Mouse (Mus musculus) gastrocnemius, postnatal 36 days (tissue): ENCODE data around the gene Eci2. TPM values are rescaled to one million over a fixed set of nuclear protein-coding genes. Genes with fewer than 3 reads are reported as not detected.
"Not testable (repeated sequence)": the region's sequence is repeated elsewhere in the genome, so short reads cannot be mapped to it uniquely, and the experiment has no call there.

Source experiments
- DNase-seq, 2 experiments: peaks; one replicate each; pipeline ENCODE4 v3.0.0; 2022
- intact Hi-C: fragments of 180-260 bp; cut with DNase I; formaldehyde crosslinking; loops from one replicate; pipeline ENCODE4 v1.15.1; 2025
- total RNA-seq, 2 experiments: library from RNA; stranded (reverse); gene quantifications; 2 replicates each; pipeline ENCODE4 v1.2.3; 2021

Gene Eci2
- total RNA-seq, 2 experiments from 2014 or later, result 78.0 to 103 TPM

DNA sequence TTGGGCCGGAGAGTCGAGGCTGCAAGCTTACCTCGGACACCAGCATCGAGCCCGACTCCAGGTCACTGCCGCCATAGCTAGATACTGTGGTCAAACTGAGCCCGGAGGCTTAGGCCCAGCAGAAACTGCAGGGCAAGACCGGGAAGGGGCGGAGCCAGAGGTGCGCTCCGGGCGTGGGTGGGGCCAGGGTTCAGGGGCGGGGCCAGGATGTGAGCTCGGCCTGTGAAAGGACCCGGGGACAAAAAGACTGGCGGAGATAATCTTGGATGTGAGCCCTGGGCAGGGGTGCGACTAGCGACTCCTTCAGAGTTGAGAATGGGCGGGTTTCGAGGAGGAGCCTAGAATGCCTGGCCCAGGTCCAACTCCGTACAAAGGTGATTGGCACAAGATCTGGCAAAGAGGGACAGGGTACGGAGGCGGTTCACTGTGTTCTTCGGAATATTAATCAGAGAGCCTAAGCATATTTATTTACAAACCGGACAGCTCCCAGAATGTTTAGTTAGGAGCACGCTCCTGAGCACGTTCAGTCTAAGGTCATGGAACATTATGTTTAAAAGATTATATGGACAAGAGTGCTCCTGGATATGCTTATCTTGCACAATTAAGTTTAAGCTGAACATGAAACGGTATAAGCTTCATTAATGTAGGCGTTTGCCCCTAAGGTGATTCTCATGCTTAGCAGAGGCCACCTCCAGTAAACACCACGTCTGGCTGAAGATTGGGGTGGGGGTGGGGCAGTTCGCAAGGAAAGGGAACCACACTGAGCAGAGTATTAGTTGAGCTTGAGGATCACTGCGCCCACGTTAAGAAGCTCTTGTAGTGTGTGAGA, 32.7 kb downstream of the Eci2 start:
- peak; percentile 94 to 97 for DNase-seq
- intact Hi-C loops, result no loop called here

DNA sequence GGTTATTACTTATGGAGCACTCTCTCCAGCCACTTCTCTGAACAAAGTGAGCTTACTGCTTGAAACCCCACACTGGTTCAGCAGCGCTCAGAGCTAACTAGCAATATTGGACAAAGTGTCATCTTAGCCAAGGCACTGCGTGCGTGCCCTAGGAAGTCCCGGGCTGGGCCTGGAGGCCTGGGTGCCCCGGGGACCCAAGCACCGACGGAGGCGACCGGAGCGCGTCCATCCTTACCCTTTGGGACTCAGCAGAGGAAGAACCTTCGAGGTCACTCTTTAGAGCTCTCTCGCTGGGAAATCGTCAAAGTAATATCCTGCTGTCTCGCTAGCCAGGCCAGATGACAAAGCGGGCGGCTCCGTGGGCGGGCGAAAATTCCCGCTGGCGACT, 33.3 kb downstream of the Eci2 start:
- intact Hi-C loops, result no loop called here
- peak in 1 of 2 experiments; percentile 7 for DNase-seq

DNA sequence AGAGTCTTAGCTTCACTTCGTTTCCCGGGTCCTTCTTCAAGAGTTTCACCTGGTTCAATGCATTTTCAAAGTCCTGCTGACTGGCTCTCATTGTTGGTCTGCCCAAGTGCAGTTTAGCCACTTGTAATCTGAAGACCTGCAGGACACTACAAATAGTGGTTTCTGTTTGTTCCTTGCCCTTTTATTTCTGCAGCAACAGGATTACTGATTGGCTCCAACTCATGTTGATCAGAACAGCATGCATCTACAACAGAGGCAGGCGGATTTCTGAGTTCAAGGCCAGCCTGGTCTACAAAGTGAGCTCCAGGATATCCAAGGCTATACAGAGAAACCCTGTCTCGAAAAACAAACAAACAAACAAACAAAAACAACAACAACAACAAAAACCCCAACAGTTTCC, 33.8 kb downstream of the Eci2 start:
- intact Hi-C loops, result no loop called here
- DNase-seq, result no peak

DNA sequence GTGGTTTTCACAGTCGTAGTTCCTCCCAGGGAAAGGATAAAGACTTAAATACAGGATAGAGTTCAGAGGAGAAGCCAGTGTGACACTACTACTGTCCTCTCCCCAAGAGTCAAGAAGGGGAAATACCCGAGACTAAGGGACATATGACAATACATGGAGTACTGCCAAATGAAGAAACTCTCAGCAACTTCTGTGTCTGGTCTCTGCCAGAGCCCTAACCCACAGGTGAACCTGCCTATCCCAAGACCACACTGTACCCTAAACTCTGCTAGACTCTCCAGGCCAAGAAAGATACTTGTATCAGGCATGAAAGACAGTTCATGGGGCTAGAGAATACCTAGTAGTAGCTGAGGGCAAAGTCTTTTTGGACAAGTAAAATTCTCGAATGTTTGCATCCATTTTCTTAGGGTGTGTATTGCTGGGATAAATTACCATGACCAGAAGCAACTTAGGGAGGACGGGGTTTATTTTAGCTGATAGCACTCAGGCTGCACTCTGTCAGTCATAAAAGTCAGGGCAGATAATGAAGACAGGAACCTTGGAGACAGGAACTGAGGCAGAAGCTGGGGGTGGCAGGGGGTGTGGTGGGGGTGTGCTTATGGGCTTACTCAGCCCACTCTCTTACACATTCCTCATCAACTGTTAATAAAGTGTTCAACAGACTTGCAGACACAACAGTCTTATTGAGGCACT, 35.2 kb downstream of the Eci2 start:
- intact Hi-C loops, result no loop called here
- no peak for DNase-seq

DNA sequence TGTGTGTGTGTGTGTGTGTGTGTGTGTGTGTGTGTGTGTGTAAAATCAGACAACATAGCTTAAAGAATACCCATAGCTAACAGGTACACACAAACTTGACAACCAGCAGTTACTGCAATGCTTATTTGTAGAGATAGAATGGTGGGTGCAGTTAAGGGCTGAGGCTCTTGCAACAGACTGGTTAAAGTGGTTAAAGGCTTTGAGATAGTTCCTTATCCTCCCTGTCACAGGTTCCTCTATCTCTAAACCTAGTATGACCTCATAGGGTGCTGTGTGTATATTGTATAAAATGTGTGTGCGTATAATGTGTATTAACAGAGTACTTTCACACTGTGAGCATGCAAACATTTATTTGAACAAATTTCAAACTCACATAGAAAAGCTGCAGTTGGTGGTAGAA, 43.4 kb downstream of the Eci2 start:
- DNase-seq, intact Hi-C loops: not testable (repeated sequence)

DNA sequence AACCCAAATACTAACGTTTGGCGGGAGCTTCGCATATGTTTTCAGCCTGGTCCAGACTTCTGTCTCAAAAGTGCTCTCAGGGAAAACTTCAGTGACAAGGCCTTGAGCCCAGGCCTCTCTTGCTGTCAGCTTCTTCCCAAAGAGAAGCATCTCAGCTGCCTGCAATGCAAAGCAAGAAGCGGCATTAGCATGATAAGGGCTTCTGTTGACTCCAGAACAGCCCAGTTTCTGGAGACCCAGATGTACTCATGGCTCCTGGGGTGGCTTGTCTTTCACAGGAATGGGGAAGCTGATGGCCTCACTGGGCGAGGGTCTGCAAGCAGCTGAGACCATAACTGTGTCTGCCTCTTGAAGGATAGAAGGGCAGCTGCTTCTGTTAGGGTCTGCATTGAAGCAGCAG, 48.3 kb downstream of the Eci2 start:
- DNase-seq, intact Hi-C loops: not testable (repeated sequence)

DNA sequence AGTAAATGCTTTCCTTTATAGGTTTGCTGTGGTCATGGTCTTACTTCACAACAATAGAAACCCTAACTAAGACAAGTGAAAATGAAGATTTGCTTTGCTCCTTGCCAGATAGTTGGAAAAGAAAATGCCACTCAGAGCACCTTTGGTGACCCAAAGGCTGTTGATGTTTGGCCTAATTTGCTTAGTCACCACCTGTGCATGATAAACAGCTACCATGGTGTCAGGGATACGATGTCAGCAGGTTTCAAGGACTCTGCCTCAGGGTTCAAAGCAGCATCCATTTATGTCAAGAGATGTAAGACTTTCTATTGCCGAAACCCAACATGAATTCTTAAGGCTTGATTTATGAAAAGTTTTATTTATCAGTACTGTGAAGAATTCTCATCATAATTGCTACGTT, 49.5 kb downstream of the Eci2 start:
- intact Hi-C loops, result no loop called here
- DNase-seq, result no peak

DNA sequence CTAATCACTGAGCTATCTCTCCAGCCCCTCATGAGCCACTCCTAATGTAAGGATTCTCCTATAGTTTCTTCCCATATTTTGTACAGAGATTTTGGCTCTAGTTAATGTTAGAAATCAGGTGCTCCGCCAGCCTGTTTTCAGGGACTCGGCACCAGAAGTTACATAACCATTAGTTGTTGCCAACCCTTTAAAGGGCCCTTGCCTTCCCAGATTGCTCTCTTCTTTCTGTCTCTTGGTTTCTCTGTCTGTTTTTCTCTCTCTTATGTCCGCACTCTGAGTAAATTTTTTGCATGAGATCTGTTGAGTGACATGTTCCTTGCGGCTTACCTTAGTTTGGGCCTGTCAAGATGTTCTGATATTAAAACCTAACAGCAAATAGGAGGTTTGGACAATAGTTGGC, 50.8 kb downstream of the Eci2 start:
- no peak for DNase-seq
- intact Hi-C loops, result no loop called here

DNA sequence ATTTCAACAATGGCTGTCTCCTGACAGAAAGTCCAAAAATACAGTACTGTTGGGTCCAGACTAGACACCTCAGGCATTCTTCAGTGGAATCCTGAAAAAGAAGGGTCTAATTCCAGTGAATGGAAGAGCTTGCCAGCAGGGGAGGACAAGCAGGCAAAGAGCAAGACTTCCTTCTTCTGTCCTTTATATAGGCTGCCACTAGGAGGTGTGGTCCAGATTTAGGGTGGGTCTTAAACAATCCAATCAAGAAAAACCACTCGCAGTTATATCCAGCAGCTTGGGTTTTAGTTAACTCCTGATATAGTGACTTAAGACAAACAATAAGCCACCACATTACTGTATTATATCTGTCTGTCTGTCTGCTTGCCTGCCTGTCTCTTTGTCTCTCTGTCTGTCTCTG, 53.1 kb downstream of the Eci2 start:
- intact Hi-C loops, result loop anchor here (5.0 kb wide), 1 partner anchor 331 kb away; no protein-coding TSS in a partner anchor
- no peak for DNase-seq

DNA sequence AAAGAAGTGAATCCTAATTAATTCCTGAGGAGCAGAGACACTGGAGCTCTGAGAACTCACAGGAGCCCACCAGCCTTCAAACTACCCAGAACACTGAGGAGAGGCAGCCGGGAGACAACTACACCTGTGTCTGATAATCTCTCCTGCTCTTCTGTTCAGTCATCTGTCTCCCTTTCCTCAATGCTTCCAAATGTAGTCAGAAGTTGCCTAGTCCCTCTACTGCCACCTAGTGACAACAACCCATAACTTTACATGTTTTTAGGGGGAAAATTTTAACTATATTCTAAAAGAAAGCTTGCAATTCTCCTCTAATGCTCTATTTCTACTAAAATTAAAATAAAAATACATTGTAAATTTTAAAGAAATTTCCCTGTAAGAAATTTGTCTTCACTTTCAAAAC, 53.7 kb downstream of the Eci2 start:
- DNase-seq, result no peak
- intact Hi-C loops, result loop anchor here (5.0 kb wide), 1 partner anchor 331 kb away; no protein-coding TSS in a partner anchor

DNA sequence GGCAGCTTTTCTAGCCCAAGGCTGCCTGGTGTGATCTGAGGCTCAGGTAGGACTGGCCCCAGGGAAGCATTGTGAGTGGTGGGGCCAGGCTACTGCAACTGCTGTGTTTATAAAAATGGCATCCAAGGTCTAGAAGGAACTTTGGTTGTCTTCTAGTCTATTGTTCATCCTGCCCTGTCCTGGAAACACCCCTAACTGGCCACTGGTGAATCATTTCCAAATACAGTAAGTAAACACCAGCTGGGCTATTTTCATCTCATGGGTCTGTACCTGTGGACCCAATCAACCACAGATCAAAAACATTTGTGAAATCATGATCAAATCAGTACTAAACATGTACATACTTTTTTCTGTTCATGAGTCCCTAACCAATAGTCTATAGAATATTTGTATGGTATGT, 54.4 kb downstream of the Eci2 start:
- intact Hi-C loops, result loop anchor here (5.0 kb wide), 1 partner anchor 330 kb away; no protein-coding TSS in a partner anchor
- DNase-seq, result not testable (repeated sequence)

DNA sequence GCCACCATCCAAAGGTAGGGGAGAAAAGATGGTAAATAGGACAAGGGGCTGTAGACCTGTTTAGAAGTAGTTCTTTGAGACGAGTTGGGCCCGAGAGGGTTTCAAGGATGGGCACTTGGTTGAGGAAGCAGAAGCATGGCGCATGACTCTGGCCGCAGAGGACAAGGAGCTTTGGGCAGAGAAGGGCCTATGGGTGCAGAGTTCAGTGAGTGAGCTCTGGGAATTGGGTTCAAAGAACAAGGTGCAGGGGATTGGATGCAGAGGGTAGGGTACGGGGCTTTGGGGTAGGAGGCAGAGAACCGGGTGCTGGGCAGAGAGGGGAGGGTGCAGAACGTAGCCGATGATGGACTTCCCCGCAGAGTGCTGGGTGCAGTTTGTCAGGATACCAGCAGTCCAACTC, 61.2 kb downstream of the Eci2 start:
- DNase-seq, intact Hi-C loops: not testable (repeated sequence)

DNA sequence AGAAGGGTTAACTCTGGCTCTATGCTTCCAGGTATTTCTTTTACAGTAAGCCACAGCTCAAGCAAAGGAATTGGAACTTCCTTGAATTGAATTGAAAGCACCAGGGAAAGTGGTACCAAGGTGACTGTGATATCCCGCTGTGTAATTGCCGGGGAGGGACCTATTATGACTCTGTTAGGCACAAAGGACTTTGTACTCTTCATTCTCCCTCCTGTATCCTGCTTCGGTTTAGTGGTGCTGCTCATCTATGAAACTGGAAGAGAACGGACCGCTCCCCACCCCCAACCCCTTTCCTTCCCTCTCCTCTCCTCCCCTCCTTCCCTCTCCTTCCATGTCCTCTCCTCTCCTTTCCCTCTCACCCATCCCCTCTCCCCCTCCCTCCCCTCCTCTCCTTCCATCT, 62.0 kb downstream of the Eci2 start:
- intact Hi-C loops, result no loop called here
- no peak for DNase-seq

DNA sequence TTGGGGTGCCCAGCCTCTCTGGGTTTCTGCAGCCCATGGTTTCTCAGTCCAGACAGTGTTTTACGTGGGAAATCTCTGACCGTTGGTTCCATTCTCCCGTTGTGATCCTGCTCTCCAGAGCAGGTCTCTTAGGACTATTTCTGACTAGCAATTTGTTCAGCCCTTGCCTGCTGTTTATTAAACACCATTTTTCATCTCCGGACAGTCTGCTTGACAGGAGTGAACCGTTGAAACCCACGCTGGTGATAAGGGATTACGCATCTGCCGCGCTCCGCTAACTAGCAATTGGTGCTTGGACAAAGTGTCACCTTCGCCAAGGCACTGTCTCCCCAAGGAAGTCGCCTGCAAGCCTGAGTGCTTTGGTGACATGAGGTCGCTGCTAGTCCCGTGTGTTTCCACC, 62.5 kb downstream of the Eci2 start:
- no peak for DNase-seq
- intact Hi-C loops, result no loop called here

DNA sequence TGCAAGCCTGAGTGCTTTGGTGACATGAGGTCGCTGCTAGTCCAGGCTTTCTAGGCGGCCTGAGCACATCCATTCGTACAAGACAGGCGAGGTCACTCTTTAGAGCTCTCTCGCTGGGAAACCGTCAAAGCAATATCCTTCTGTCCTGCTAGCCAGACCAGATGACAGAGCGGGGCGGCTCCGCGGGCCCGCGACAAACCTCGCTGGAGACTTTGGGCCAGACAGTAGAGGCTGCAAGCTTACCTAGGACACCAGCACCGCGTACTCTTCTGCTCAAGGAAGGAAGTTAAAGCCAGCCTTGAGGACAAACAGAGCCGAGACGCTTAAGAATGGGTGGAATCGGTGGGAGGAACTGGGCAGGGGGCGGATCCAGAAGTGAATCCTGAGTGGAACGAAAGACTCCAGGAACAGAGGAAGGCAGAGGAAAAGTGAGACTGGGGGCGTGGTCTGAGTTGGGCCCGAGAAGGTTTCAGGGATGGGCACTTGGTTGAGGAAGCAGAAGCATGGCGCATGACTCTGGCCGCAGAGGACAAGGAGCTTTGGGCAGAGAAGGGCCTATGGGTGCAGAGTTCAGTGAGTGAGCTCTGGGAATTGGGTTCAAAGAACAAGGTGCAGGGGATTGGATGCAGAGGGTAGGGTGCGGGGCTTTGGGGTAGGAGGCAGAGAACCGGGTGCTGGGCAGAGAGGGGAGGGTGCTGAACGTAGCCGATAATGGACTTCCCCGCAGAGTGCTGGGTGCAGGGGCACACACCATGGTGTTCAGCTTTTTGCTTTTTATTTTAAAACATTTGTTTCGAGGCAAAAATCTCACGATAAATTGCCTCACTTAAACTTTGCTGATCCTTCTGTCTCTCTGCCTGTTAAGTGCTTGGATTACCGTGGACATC, 63.1 kb downstream of the Eci2 start, which contains the start of gene Eci3:
TSS of gene Eci3 (minus strand) at position 300 of the 887 bp plus-strand sequence.
- intact Hi-C loops, result no loop called here
- DNase-seq, result peak; percentile 23 to 29

DNA sequence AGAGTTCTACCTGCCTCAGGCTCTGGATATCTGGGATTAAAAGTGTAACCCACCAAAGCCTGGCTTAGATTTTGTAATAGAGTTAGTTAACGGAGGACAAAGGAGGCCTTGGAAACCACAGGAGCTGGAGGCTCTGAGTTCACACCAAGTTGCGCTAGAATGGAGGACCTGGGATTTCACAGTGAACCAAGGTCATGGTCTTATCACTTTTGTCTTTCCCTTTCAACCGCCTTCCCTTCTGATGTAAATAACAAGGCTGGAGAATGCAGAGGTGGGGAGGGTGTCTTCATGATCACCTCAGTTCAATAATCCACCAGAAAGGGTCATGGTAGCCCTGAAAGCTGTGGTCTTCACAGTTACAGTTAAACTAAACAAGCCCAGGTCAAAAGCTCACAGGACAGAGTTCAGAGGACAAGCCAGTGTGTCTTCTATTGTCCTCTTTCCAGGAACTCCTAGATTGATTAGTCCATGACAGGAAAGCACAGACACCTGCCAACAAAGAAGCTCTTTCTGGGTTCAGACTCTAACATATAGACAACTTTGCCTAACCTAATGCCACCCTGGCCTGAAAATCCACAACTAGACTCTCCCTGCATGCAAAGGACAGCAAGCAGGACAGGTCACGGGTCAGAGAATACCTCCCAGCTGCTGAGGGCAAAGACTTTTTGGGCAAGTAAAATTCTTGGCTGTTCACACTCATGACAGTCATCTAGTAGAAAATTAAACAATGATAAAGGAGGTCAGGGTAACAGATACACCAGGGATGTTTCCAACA, 65.7 kb downstream of the Eci2 start:
- DNase-seq, result no peak
- intact Hi-C loops, result no loop called here

DNA sequence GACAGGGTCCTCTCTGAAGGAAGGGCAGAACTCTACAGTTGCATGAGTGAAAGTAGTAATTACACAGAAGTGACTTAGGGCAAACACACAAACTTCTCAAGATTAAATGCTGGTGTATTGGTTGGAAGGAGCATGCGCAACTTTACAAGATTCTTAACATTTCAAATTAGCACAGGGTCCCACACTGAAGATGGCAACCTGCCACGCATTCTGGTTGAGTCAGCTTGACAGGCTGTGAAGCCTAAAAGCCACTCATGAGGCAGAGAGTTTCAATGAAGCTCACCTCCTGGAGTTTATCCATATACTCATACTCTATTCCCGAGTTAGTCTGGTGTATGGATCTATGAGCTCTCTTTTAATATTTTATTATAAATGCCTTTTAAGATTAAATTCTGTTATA, 68.7 kb downstream of the Eci2 start:
- intact Hi-C loops, result not testable (repeated sequence)

DNA sequence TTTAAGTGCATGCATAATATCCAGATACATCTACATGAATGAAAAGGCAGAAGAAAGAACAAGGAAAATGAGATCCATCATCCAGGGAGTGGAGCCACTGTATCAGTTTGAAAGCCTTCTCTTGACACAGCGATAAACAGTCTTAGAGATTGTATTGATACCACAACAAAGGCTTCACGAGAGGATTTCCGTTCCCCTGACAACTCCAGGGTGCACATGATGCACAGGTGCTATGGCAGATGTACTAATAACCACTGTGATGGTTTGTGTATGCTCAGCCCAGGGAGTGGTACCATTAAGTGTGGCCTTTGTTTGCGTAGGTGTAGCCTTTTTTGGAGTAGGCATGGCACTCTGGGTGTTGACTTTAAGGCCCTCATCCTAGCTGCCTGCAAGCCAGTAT, 70.0 kb downstream of the Eci2 start:
- intact Hi-C loops, result no loop called here
- DNase-seq, result no peak

More for the DNA sequence above, 68.7 kb downstream of the Eci2 start:
- DNase-seq, result not testable (repeated sequence)

DNA sequence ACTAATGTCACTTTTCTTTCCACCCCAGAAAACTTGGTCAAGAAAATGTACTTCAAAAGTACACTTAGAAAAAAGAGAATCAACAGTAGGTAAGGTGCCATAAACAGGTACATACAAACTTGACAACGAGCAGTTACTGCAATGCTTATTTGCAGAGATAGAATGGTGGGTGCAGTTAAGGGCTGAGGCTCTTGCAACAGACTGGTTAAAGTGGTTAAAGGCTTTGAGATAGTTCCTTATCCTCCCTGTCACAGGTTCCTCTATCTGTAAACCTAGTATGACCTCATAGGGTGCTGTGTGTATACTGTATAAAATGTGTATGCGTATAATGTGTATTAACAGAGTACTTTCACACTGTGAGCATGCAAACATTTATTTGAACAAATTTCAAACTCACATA, 75.5 kb downstream of the Eci2 start:
- DNase-seq, intact Hi-C loops: not testable (repeated sequence)

DNA sequence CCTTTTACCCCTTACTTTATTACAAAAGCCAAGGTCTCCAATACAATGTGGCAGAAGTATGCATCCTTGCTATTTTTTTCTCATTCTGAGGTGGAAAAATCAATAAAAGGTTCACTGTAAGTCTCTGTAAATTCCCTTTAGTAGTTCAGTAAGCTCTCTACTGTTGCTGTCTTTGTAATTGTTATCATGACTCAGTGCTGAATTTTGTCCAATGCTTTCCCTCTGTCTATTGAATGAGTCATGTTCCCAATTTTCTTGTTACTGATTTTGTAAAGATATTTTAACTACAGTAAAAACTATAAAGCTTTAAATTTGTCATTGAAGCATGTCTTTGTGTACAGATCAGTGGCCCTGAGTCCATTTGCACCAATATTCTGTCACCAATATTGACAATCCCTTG, 84.5 kb downstream of the Eci2 start:
- DNase-seq, result no peak
- intact Hi-C loops, result no loop called here
